In genomic region chr11:54693696-54694095, GRCm38 (mm10) we compare ENCODE assay signal across 13 mouse cellular contexts.
"Had no signal": no experiment of that assay in that cellular context is flagged by ENCODE, and none has a peak within 500 bp of the region (broad histone marks: within the 10 kb centered on the region; RNA-seq: fewer than 3 reads in every experiment).

No protein-coding gene starts in this region.

- DNase-seq: kidney, adult 18-20 months; kidney, postnatal 25 days; liver, embryonic 13.5 days; liver, postnatal 0 days; thymus, adult 2 months; thymus, postnatal 25 days had no signal

- H3K4me1 ChIP-seq: limb, embryonic 15.5 days; liver, embryonic 13.5 days; lung, embryonic 15.5 days; midbrain, embryonic 10.5 days; midbrain, embryonic 15.5 days; neural tube, embryonic 12.5 days; stomach, embryonic 15.5 days had no signal

- H3K27ac ChIP-seq: left cerebral cortex, adult 2 months; limb, embryonic 15.5 days; liver, embryonic 13.5 days; lung, embryonic 15.5 days; midbrain, embryonic 10.5 days; midbrain, embryonic 15.5 days; neural tube, embryonic 12.5 days; stomach, embryonic 15.5 days had no signal

- H3K9ac ChIP-seq: limb, embryonic 15.5 days; liver, embryonic 13.5 days; liver, postnatal 0 days; lung, embryonic 15.5 days; midbrain, embryonic 15.5 days; neural tube, embryonic 12.5 days; stomach, embryonic 15.5 days had no signal

- H3K9me3 ChIP-seq: limb, embryonic 15.5 days; liver, embryonic 13.5 days; lung, embryonic 15.5 days; midbrain, embryonic 10.5 days; midbrain, embryonic 15.5 days; neural tube, embryonic 12.5 days; stomach, embryonic 15.5 days had no signal

- H3K4me3 ChIP-seq: left cerebral cortex, adult 2 months; limb, embryonic 15.5 days; liver, embryonic 13.5 days; lung, embryonic 15.5 days; midbrain, embryonic 10.5 days; midbrain, embryonic 15.5 days; neural tube, embryonic 12.5 days; stomach, embryonic 15.5 days had no signal
